ENCODE assay signal across 8 mouse cellular contexts in the genomic region with DNA sequence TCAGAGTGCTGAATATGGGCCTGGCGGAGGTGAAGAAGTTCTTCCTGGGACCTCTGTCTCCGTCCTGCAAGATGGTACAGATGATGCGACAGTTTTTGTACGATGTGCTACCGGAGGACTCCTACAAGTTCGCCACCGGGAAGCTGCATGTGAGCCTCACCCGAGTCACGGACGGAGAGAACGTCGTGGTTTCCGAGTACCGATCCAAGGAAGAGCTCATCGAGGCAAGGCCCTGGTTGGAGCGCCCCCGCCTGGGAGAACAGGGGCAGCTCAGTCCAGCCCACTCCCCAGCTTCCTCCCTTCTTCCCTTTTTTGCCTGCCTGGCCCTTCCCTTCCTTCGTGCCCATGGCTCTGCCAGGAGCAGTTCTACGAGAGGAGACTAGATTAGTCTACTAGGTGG. TPM values are rescaled to one million over a fixed set of nuclear protein-coding genes. Genes with fewer than 3 reads are reported as not detected.
DNase-seq lines count a peak whose midpoint lies in the region; ATAC-seq and TF ChIP-seq lines count a peak whose summit lies in the region.

No protein-coding gene starts in this region.

- H3K27ac ChIP-seq in forebrain, postnatal 0 days (ENCODE audit: low read depth, low read length), result no peak overlapping the region
- H3K27ac ChIP-seq in limb, embryonic 15.5 days, result no peak overlapping the region
- H3K27ac ChIP-seq in stomach, embryonic 14.5 days (ENCODE audit: low read length), result no peak overlapping the region

- no peak overlapping the region for H3K4me2 ChIP-seq in forebrain, postnatal 0 days (ENCODE audit: low read depth)
- 0 out of 2 replicates have a peak overlapping the region, but pooled peaks have one; percentile 8 for H3K4me2 ChIP-seq in limb, embryonic 15.5 days
- 0 out of 2 replicates have a peak overlapping the region, but pooled peaks have one; percentile 15 for H3K4me2 ChIP-seq in stomach, embryonic 14.5 days (replicated peaks; ENCODE audit: low read depth, low read length)

- H3K27me3 ChIP-seq in forebrain, postnatal 0 days (ENCODE audit: insufficient read depth, low read length), result no peaks in the 10 kb centered on the region
- peaks cover 10% of the 10 kb centered on the region; the same call in 1 of the 2 replicates for H3K27me3 ChIP-seq in limb, embryonic 15.5 days
- no peaks in the 10 kb centered on the region for H3K27me3 ChIP-seq in stomach, embryonic 14.5 days (ENCODE audit: control insufficient read depth, insufficient read depth, low read length)

- no peaks in the 10 kb centered on the region for H3K9me3 ChIP-seq in forebrain, postnatal 0 days (ENCODE audit: low read length)
- H3K9me3 ChIP-seq in limb, embryonic 15.5 days, result no peaks in the 10 kb centered on the region
- H3K9me3 ChIP-seq in stomach, embryonic 14.5 days (ENCODE audit: control insufficient read depth, low read depth, low read length), result no peaks in the 10 kb centered on the region

- H3K9ac ChIP-seq in forebrain, postnatal 0 days, result no peak overlapping the region
- no peak overlapping the region for H3K9ac ChIP-seq in limb, embryonic 15.5 days
- no peak overlapping the region for H3K9ac ChIP-seq in stomach, embryonic 14.5 days (replicated peaks; ENCODE audit: low read depth, low read length)

- TF ChIP-seq POLR2A in lung, adult 2 months (IDR thresholded peaks at IDR 0.05; ENCODE audit: borderline replicate concordance, extremely low read depth, low read depth, low read length), result no peak

- peak; percentile 38 for DNase-seq in adrenal gland, postnatal 10 days
- no peak for DNase-seq in adrenal gland, adult 18-20 months (ENCODE audit: low spot score in 2 of 2)
- no peak for DNase-seq in lung, adult 2 months
- no peak for DNase-seq in lung, postnatal 36 days
- DNase-seq in forebrain, postnatal 0 days, result peak; percentile 42
- DNase-seq in yolk sac, embryonic 10.5 days (ENCODE audit: low spot score), result no peak

- no peak overlapping the region for H3K4me3 ChIP-seq in lung, adult 2 months (replicated peaks; ENCODE audit: extremely low read depth, low read depth, low read length)
- no peak overlapping the region for H3K4me3 ChIP-seq in forebrain, postnatal 0 days (ENCODE audit: low read depth, low read length)
- H3K4me3 ChIP-seq in limb, embryonic 15.5 days, result no peak overlapping the region
- no peak overlapping the region for H3K4me3 ChIP-seq in stomach, embryonic 14.5 days (ENCODE audit: low read depth, low read length)

- ATAC-seq in forebrain, postnatal 0 days, result peak; percentile 38
- ATAC-seq in limb, embryonic 15.5 days (ENCODE audit: insufficient number of reproducible peaks, low FRiP score, low TSS enrichment, low read depth), result no peak
- ATAC-seq in stomach, embryonic 14.5 days (ENCODE audit: insufficient number of reproducible peaks, insufficient read depth, low FRiP score, low read depth), result no peak

- WGBS in lung, adult 2 months, result 24% methylated on average over 19 of the region's 19 CpGs
- 18% methylated on average over 19 of the region's 19 CpGs for WGBS in forebrain, postnatal 0 days
- 21% methylated on average over 19 of the region's 19 CpGs for WGBS in limb, embryonic 15.5 days
- 21% methylated on average over 19 of the region's 19 CpGs for WGBS in stomach, embryonic 14.5 days

- TF ChIP-seq CTCF in lung, adult 2 months (IDR thresholded peaks at IDR 0.05; ENCODE audit: insufficient read depth, low read length), result peak; percentile 28; the same call in 1 of the 2 replicates
- TF ChIP-seq CTCF in forebrain, postnatal 0 days (IDR thresholded peaks at IDR 0.05; ENCODE audit: low read depth), result peak; percentile 58

- 0 out of 2 replicates have a peak, but pooled peaks cover 2% of the 10 kb centered on the region for H3K4me1 ChIP-seq in lung, adult 2 months (ENCODE audit: control insufficient read depth, insufficient read depth, low read length)
- H3K4me1 ChIP-seq in forebrain, postnatal 0 days (ENCODE audit: insufficient read depth), result peaks cover 7% of the 10 kb centered on the region; the same call in 1 of the 2 replicates
- H3K4me1 ChIP-seq in limb, embryonic 15.5 days, result peaks cover 23% of the 10 kb centered on the region
- peaks cover 6% of the 10 kb centered on the region for H3K4me1 ChIP-seq in stomach, embryonic 14.5 days (ENCODE audit: control insufficient read depth, insufficient read depth, low read length)

- H3K36me3 ChIP-seq in forebrain, postnatal 0 days (ENCODE audit: insufficient read depth), result no peaks in the 10 kb centered on the region
- H3K36me3 ChIP-seq in limb, embryonic 15.5 days, result no peaks in the 10 kb centered on the region
- H3K36me3 ChIP-seq in stomach, embryonic 14.5 days (ENCODE audit: control insufficient read depth, insufficient read depth, low read length), result no peaks in the 10 kb centered on the region

RNA-seq across cellular contexts. Expression of gene Pnpla1, which starts 18.6 kb away (rescaled TPM):
- total RNA-seq in adrenal gland, postnatal 10 days (2021), result not detected
- total RNA-seq in adrenal gland, adult 18-20 months (2021), result under 1 TPM in 1 of 2 experiments, not detected in 1; 0.13 TPM
- 0.12 and 3.9 TPM in 2 replicates for polyA plus RNA-seq in lung, adult 2 months (2012; rRNA removed)
- total RNA-seq in forebrain, postnatal 0 days (2014; rRNA removed), result not detected in 2 replicates
- 0.04 TPM in 1 of 2 replicates, not detected in the other for polyA plus RNA-seq in forebrain, postnatal 0 days (2015; fragmentation: Nextera tagmentation; extraction: Ambion mirVana)
- polyA plus RNA-seq in limb, embryonic 15.5 days (2015; fragmentation: Nextera tagmentation; extraction: Ambion mirVana), result 13.8 and 14.1 TPM in 2 replicates
- polyA plus RNA-seq in stomach, embryonic 14.5 days (2014; fragmentation: Nextera tagmentation; extraction: Ambion mirVana), result 0.07 TPM in 1 of 2 replicates, not detected in the other

RNA-seq across cellular contexts. Expression of gene 4930539E08Rik, which starts 38.3 kb away (rescaled TPM):
- under 1 TPM; 0.09 to 0.12 TPM for total RNA-seq in adrenal gland, postnatal 10 days (2021)
- total RNA-seq in adrenal gland, adult 18-20 months (2021), result not detected
- polyA plus RNA-seq in lung, adult 2 months (2012; rRNA removed), result 0.05 and 0.14 TPM in 2 replicates
- 3.3 and 4.1 TPM in 2 replicates for total RNA-seq in forebrain, postnatal 0 days (2014; rRNA removed)
- polyA plus RNA-seq in forebrain, postnatal 0 days (2015; fragmentation: Nextera tagmentation; extraction: Ambion mirVana), result 1.8 and 2.1 TPM in 2 replicates
- polyA plus RNA-seq in limb, embryonic 15.5 days (2015; fragmentation: Nextera tagmentation; extraction: Ambion mirVana), result 0.22 and 0.27 TPM in 2 replicates
- 0.27 and 0.36 TPM in 2 replicates for polyA plus RNA-seq in stomach, embryonic 14.5 days (2014; fragmentation: Nextera tagmentation; extraction: Ambion mirVana)

Comparison
In these comparisons a context has a peak if more than half of its experiments do, and no peak if none do; other contexts are left out.
1. DNase-seq: peak in adrenal gland, postnatal 10 days (single experiment) and forebrain, postnatal 0 days (single experiment); none in adrenal gland, adult 18-20 months (0 of 2), lung, adult 2 months (single experiment), lung, postnatal 36 days (single experiment) and yolk sac, embryonic 10.5 days (single experiment).